16 mouse cellular contexts compared by ENCODE assay signal in the genomic region with DNA sequence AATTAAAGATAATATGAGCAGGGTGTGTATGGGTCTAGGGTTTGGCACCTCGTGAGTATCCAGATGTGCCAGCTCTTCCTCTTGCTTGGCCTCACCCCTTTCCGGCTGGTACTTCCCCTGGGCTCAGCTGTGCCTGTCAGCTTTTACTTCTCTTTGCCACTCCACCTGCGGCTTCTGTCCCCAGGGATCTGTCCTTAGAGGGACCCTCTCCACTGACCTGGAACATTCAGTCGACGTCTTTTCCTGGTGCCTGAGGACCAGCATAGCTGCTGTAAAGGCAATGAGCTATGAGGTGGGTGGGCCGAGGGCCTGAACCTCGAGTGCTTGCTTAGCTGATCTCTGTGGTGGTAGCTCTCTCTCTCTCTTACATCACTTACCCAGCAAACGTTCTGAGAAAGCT. TPM values are rescaled to one million over a fixed set of nuclear protein-coding genes. Genes with fewer than 3 reads are reported as not detected.
DNase-seq lines count a peak whose midpoint lies in the region; ATAC-seq and TF ChIP-seq lines count a peak whose summit lies in the region.
"Had no signal": no experiment of that assay in that cellular context is flagged by ENCODE, and none has a peak within 500 bp of the region (broad histone marks: within the 10 kb centered on the region; RNA-seq: fewer than 3 reads in every experiment).

No protein-coding gene starts in this region.

- H3K4me2 ChIP-seq in forebrain, embryonic 16.5 days (ENCODE audit: low read length) = no peak overlapping the region
- H3K4me2 ChIP-seq: limb, embryonic 15.5 days had no signal

- TF ChIP-seq CTCF in lung, adult 2 months (IDR thresholded peaks at IDR 0.05; ENCODE audit: insufficient read depth, low read length) = no peak
- TF ChIP-seq CTCF in bone marrow macrophage, adult 2 months (IDR thresholded peaks at IDR 0.05; ENCODE audit: low read depth, low read length) = no peak

- H3K36me3 ChIP-seq in forebrain, embryonic 16.5 days (ENCODE audit: control insufficient read depth, insufficient read depth) = no peaks in the 10 kb centered on the region
- H3K36me3 ChIP-seq: limb, embryonic 15.5 days had no signal

- H3K4me1 ChIP-seq in lung, adult 2 months (ENCODE audit: control insufficient read depth, insufficient read depth, low read length) = no peaks in the 10 kb centered on the region
- H3K4me1 ChIP-seq in bone marrow macrophage, adult 2 months (ENCODE audit: control insufficient read depth, insufficient read depth, low read length) = peaks cover 45% of the 10 kb centered on the region
- H3K4me1 ChIP-seq in forebrain, embryonic 16.5 days (replicated peaks; ENCODE audit: control insufficient read depth, insufficient read depth, low read length) = 0 out of 2 replicates have a peak, but pooled peaks cover 8% of the 10 kb centered on the region
- H3K4me1 ChIP-seq: limb, embryonic 15.5 days had no signal

- WGBS in lung, adult 2 months = 46% methylated on average over 8 of the region's 8 CpGs
- WGBS in forebrain, embryonic 16.5 days = 74% methylated on average over 8 of the region's 8 CpGs

- peak overlapping the region; percentile 29 for H3K27ac ChIP-seq in bone marrow macrophage, adult 2 months (ENCODE audit: insufficient read depth, low read depth, low read length)
- H3K27ac ChIP-seq in forebrain, embryonic 16.5 days (ENCODE audit: low read length) = no peak overlapping the region
- H3K27ac ChIP-seq: left cerebral cortex, adult 2 months; limb, embryonic 15.5 days; macrophage had no signal

- ATAC-seq in neutrophil, adult 5-6 weeks (ENCODE audit: extremely low read depth, insufficient number of reproducible peaks, low FRiP score, poor library complexity, severe bottlenecking) = peak; percentile 89
- no peak for ATAC-seq in forebrain, embryonic 16.5 days
- ATAC-seq: Patski had no signal

- H3K4me3 ChIP-seq in lung, adult 2 months (replicated peaks; ENCODE audit: extremely low read depth, low read depth, low read length) = no peak overlapping the region
- H3K4me3 ChIP-seq in bone marrow macrophage, adult 2 months (ENCODE audit: insufficient read depth, low read length) = 0 out of 2 replicates have a peak overlapping the region, but pooled peaks have one; percentile 15
- H3K4me3 ChIP-seq in forebrain, embryonic 16.5 days (replicated peaks; ENCODE audit: low read length) = no peak overlapping the region
- H3K4me3 ChIP-seq: erythroblast, embryonic 14.5 days; left cerebral cortex, adult 2 months; limb, embryonic 15.5 days; myocyte had no signal

- no peak for TF ChIP-seq POLR2A in lung, adult 2 months (IDR thresholded peaks at IDR 0.05; ENCODE audit: borderline replicate concordance, extremely low read depth, low read depth, low read length)
- TF ChIP-seq POLR2A in bone marrow macrophage, adult 2 months (IDR thresholded peaks at IDR 0.05; ENCODE audit: borderline replicate concordance, low read depth, low read length) = no peak

- H3K9me3 ChIP-seq in forebrain, embryonic 16.5 days (ENCODE audit: control insufficient read depth, low read length) = no peaks in the 10 kb centered on the region
- H3K9me3 ChIP-seq: limb, embryonic 15.5 days had no signal

- DNase-seq in lung, postnatal 36 days = peak; percentile 42
- DNase-seq in lung, adult 2 months = no peak
- peak; percentile 27 for DNase-seq in thymus, postnatal 4 days
- DNase-seq in layer of hippocampus, adult 9-10 months (ENCODE audit: low spot score) = no peak
- DNase-seq: adrenal gland, postnatal 25 days; cerebellum, adult 18-20 months; kidney, postnatal 10 days had no signal

- no peak overlapping the region for H3K9ac ChIP-seq in forebrain, embryonic 16.5 days (replicated peaks; ENCODE audit: low read depth, low read length)
- H3K9ac ChIP-seq: limb, embryonic 15.5 days had no signal

- H3K27me3 ChIP-seq in forebrain, embryonic 16.5 days (replicated peaks; ENCODE audit: control insufficient read depth, insufficient read depth, low read length) = no peaks in the 10 kb centered on the region
- H3K27me3 ChIP-seq: limb, embryonic 15.5 days; Patski had no signal

RNA-seq across cellular contexts. Expression of gene Zbtb18, which starts 25.0 kb away (rescaled TPM):
- 10.5 and 18.0 TPM in 2 replicates for polyA plus RNA-seq in lung, adult 2 months (2012; rRNA removed)
- 22.4 and 32.3 TPM in 2 replicates for polyA plus RNA-seq in bone marrow macrophage, adult 2 months (2012; ENCODE audit: insufficient read depth, insufficient read length, missing spikeins)
- total RNA-seq in neutrophil, adult 5-6 weeks (2017) = 91.1 and 91.6 TPM in 2 replicates
- polyA plus RNA-seq in forebrain, embryonic 16.5 days (2015; fragmentation: Nextera tagmentation; extraction: Ambion mirVana) = 111 and 146 TPM in 2 replicates

Comparison
In these comparisons a context has a peak if more than half of its experiments do, and no peak if none do; other contexts are left out.
1. DNase-seq: peak in lung, postnatal 36 days (single experiment) and thymus, postnatal 4 days (single experiment); none in lung, adult 2 months (single experiment) and layer of hippocampus, adult 9-10 months (single experiment).